Mouse (Mus musculus) embryonic facial prominence, embryonic 14.5 days (tissue): ENCODE data around the gene Plcb3. TPM values are rescaled to one million over a fixed set of nuclear protein-coding genes. Genes with fewer than 3 reads are reported as not detected.
"Not testable (repeated sequence)": the region's sequence is repeated elsewhere in the genome, so short reads cannot be mapped to it uniquely, and the experiment has no call there.

Experiments
- ATAC-seq: fragments of 200-750 bp; cut with Nextera tagmentation; 2 replicates; pipeline ENCODE4 v1.8.0; 2017; ENCODE audit warnings: low read depth, moderate number of reproducible peaks, moderate TSS enrichment
- DNase-seq: peaks from one replicate; pipeline ENCODE4 v3.0.0-alpha.2; 2015; ENCODE audit warnings: low spot score
- H3K27ac ChIP-seq: fragments of 300-500 bp; sonication (generic); replicated peaks from 2 replicates; pipeline ENCODE4 v1.5.1; 2014; ENCODE audit warnings: low read depth, mild to moderate bottlenecking, low read length, moderate library complexity
- H3K27me3 ChIP-seq: fragments of 300-500 bp; sonication (generic); replicated peaks from 2 replicates; pipeline ENCODE4 v1.6.1; 2014; ENCODE audit warnings: low read length; ENCODE audit not compliant: control insufficient read depth, insufficient read depth
- H3K36me3 ChIP-seq: fragments of 300-500 bp; sonication (generic); 2 replicates; pipeline ENCODE4 v1.6.1; 2014; ENCODE audit warnings: low read length, mixed read lengths; ENCODE audit not compliant: control insufficient read depth, insufficient read depth
- H3K4me1 ChIP-seq: fragments of 300-500 bp; sonication (generic); 2 replicates; pipeline ENCODE4 v1.6.1; 2014; ENCODE audit warnings: antibody characterized with exemption, low read length; ENCODE audit not compliant: control insufficient read depth, insufficient read depth
- H3K4me2 ChIP-seq: fragments of 300-500 bp; sonication (generic); 2 replicates; pipeline ENCODE4 v1.6.1; 2014; ENCODE audit warnings: low read depth, mild to moderate bottlenecking, low read length, moderate library complexity, mixed read lengths
- H3K4me3 ChIP-seq: fragments of 300-500 bp; sonication (generic); 2 replicates; pipeline ENCODE4 v1.5.1; 2014; ENCODE audit warnings: low read depth, mild to moderate bottlenecking, low read length
- H3K9ac ChIP-seq: fragments of 300-500 bp; sonication (generic); 2 replicates; pipeline ENCODE4 v1.6.1; 2014; ENCODE audit warnings: low read depth, mild to moderate bottlenecking, low read length, moderate library complexity, mixed read lengths
- H3K9me3 ChIP-seq: fragments of 300-500 bp; sonication (generic); 2 replicates; pipeline ENCODE4 v1.6.1; 2016; ENCODE audit warnings: low read length; ENCODE audit not compliant: control insufficient read depth
- WGBS: fragments of 180-500 bp; shearing (Covaris S2); extraction: QIAGEN DNeasy Blood & Tissue Kit; methylation state at CpG from one replicate; pipeline ENCODE4 v1.1.7; 2014; 5-methylcytosine and 5-hydroxymethylcytosine counted together
- polyA plus RNA-seq: library from polyadenylated mRNA; unstranded; fragments of >200 nt; fragmentation: Nextera tagmentation; extraction: Ambion mirVana; gene quantifications from 2 replicates; pipeline ENCODE4 v1.2.1, GENCODE M21; 2014

Gene Plcb3
- polyA plus RNA-seq, 1 experiment from 2014 or later, result 31.4 TPM

- H3K9ac ChIP-seq, result peak overlapping the region; percentile 65
- no peaks in the 10 kb centered on the region for H3K9me3 ChIP-seq
- H3K36me3 ChIP-seq, result no peaks in the 10 kb centered on the region; the same call in 1 of the 2 replicates
- 0 out of 2 replicates have a peak overlapping the region, but pooled peaks have one; percentile 21 for H3K27ac ChIP-seq
- H3K4me3 ChIP-seq, result peak overlapping the region; percentile 55
- ATAC-seq (0 out of 2 replicates have a peak, but pooled peaks have one; percentile 0), DNase-seq (no peak)
- no peaks in the 10 kb centered on the region for H3K27me3 ChIP-seq
- H3K4me2 ChIP-seq, result peak overlapping the region; percentile 98
- WGBS, result 59% methylated on average over 14 of the region's 14 CpGs
- peaks cover 29% of the 10 kb centered on the region for H3K4me1 ChIP-seq
Observed at GRCm38 (mm10) chr19:6993011-6993770, 16.9 kb upstream of the Plcb3 start.

- Histone ChIP-seq H3K9ac (peak within 1 kb of the TSS; percentile 65), H3K4me3 (peak within 1 kb of the TSS; percentile 55), H3K27me3 (no peaks in the 10 kb centered on the region), H3K27ac (peak within 1 kb of the TSS; percentile 61), H3K36me3 (no peaks in the 10 kb centered on the region), H3K9me3 (no peaks in the 10 kb centered on the region), H3K4me1 (peaks cover 29% of the 10 kb centered on the region), H3K4me2 (peak within 1 kb of the TSS; percentile 98)
- 2% methylated on average over 29 of the region's 37 CpGs for WGBS
- peak; percentile 99 for DNase-seq
- ATAC-seq, result peak; percentile 96
Observed at GRCm38 (mm10) chr19:6992011-6992858, 16.0 kb upstream of the Plcb3 start, which contains the start of gene Dnajc4. Gene Dnajc4 (minus strand): TSS chr19:6992572.

- H3K36me3 ChIP-seq, H3K9ac ChIP-seq, H3K4me3 ChIP-seq, ATAC-seq, H3K4me2 ChIP-seq, H3K27ac ChIP-seq, H3K9me3 ChIP-seq, DNase-seq, H3K27me3 ChIP-seq: not testable (repeated sequence)
- H3K4me1 ChIP-seq, result peaks cover 28% of the 10 kb centered on the region
- WGBS, result 90% methylated on average over 6 of the region's 6 CpGs
Observed at GRCm38 (mm10) chr19:6991166-6991565, 14.9 kb upstream of the Plcb3 start.

- peaks cover 30% of the 10 kb centered on the region for H3K4me1 ChIP-seq
- no peak overlapping the region for H3K4me3 ChIP-seq
- H3K27me3 ChIP-seq, result no peaks in the 10 kb centered on the region
- H3K9ac ChIP-seq, result no peak overlapping the region
- H3K9me3 ChIP-seq, result no peaks in the 10 kb centered on the region
- no peak overlapping the region for H3K27ac ChIP-seq
- DNase-seq (no peak), ATAC-seq (no peak)
- 82% methylated on average over 6 of the region's 6 CpGs for WGBS
- H3K4me2 ChIP-seq, result no peak overlapping the region
- H3K36me3 ChIP-seq, result 0 out of 2 replicates have a peak, but pooled peaks cover 2% of the 10 kb centered on the region
Observed at GRCm38 (mm10) chr19:6990712-6991111, 14.4 kb upstream of the Plcb3 start.

- peaks cover 13% of the 10 kb centered on the region for H3K36me3 ChIP-seq
- no peaks in the 10 kb centered on the region for H3K9me3 ChIP-seq
- H3K27me3 ChIP-seq, result no peaks in the 10 kb centered on the region
- no peak overlapping the region for H3K27ac ChIP-seq
- no peak overlapping the region for H3K4me3 ChIP-seq
- DNase-seq, result no peak
- ATAC-seq, result no peak
- H3K4me2 ChIP-seq, result no peak overlapping the region
- peaks cover 21% of the 10 kb centered on the region for H3K4me1 ChIP-seq
- H3K9ac ChIP-seq, result no peak overlapping the region
- 87% methylated on average over 8 of the region's 8 CpGs for WGBS
Observed at GRCm38 (mm10) chr19:6989251-6989650, 13.0 kb upstream of the Plcb3 start.

GRCm38 (mm10) chr19:6987904-6988285 lies 11.6 kb upstream of the Plcb3 start:
- no peak for DNase-seq
- H3K9me3 ChIP-seq, result no peaks in the 10 kb centered on the region
- peak overlapping the region; percentile 85 for H3K4me2 ChIP-seq
- peaks cover 25% of the 10 kb centered on the region for H3K36me3 ChIP-seq
- H3K4me3 ChIP-seq, result peak overlapping the region; percentile 89
- no peak for ATAC-seq
- 5% methylated on average over 8 of the region's 8 CpGs for WGBS
- peaks cover 16% of the 10 kb centered on the region for H3K4me1 ChIP-seq
- no peaks in the 10 kb centered on the region for H3K27me3 ChIP-seq
- H3K27ac ChIP-seq, result peak overlapping the region; percentile 16; the same call in 1 of the 2 replicates
- peak overlapping the region; percentile 92 for H3K9ac ChIP-seq

- WGBS, result 0% methylated on average over 19 of the region's 85 CpGs
- H3K27ac ChIP-seq, result peak within 1 kb of the TSS; percentile 85
- H3K36me3 ChIP-seq, result peaks cover 31% of the 10 kb centered on the region
- peak within 1 kb of the TSS; percentile 89 for H3K4me3 ChIP-seq
- ATAC-seq (peak; percentile 47), DNase-seq (peak; percentile 71)
- H3K9me3 ChIP-seq, result no peaks in the 10 kb centered on the region
- H3K27me3 ChIP-seq, result no peaks in the 10 kb centered on the region
- peak within 1 kb of the TSS; percentile 85 for H3K4me2 ChIP-seq
- H3K9ac ChIP-seq, result peak within 1 kb of the TSS; percentile 92
- peaks cover 14% of the 10 kb centered on the region for H3K4me1 ChIP-seq
Observed at GRCm38 (mm10) chr19:6987061-6987903, 11.0 kb upstream of the Plcb3 start, which contains the start of gene Vegfb. Gene Vegfb (minus strand): TSS chr19:6987651.
